Mouse (Mus musculus) heart, adult 2 months (tissue): ENCODE measurements around the gene Trim23.

Experiments
- CTCF ChIP-seq: fragments of 200-600 bp; IDR thresholded peaks from 2 replicates; pipeline ENCODE4 v1.8.1; 2022; ENCODE audit warnings: antibody characterized with exemption, mild to moderate bottlenecking, moderate library complexity
- EP300 ChIP-seq: fragments of 200-500 bp; IDR thresholded peaks from 2 replicates; pipeline ENCODE4 v1.6.1; 2011; ENCODE audit warnings: low read depth, low read length, control low read depth; ENCODE audit not compliant: insufficient read depth
- POLR2A ChIP-seq: fragments of 200-500 bp; IDR thresholded peaks from 2 replicates; pipeline ENCODE4 v1.6.1; 2011; ENCODE audit warnings: mild to moderate bottlenecking, low read depth, low read length, control low read depth; ENCODE audit not compliant: insufficient read depth

- no peak for TF ChIP-seq CTCF
- no peak for TF ChIP-seq EP300
- no peak for TF ChIP-seq POLR2A
Measured at GRCm38 (mm10) chr13:104155686-104156085, 22.9 kb upstream of the Trim23 start.
